Mouse (Mus musculus) neural tube, embryonic 12.5 days (tissue): ENCODE data around the gene Ifi35. TPM values are rescaled to one million over a fixed set of nuclear protein-coding genes. Genes with fewer than 3 reads are reported as not detected.

Experiments
- ATAC-seq: fragments of 200-750 bp; cut with Nextera tagmentation; 2 replicates; pipeline ENCODE4 v1.8.0; 2017; ENCODE audit warnings: low read depth, mild to moderate bottlenecking, moderate TSS enrichment, moderate library complexity; ENCODE audit not compliant: low FRiP score
- H3K27ac ChIP-seq: fragments of 300-500 bp; sonication (generic); 2 replicates; pipeline ENCODE4 v1.5.1; 2016
- H3K27me3 ChIP-seq: fragments of 300-500 bp; sonication (generic); replicated peaks from 2 replicates; pipeline ENCODE4 v1.6.1; 2016; ENCODE audit warnings: mild to moderate bottlenecking
- H3K36me3 ChIP-seq: fragments of 300-500 bp; sonication (generic); 2 replicates; pipeline ENCODE4 v1.6.1; 2016; ENCODE audit warnings: mild to moderate bottlenecking
- H3K4me1 ChIP-seq: fragments of 300-500 bp; sonication (generic); 2 replicates; pipeline ENCODE4 v1.6.1; 2016
- H3K4me2 ChIP-seq: fragments of 300-500 bp; sonication (generic); replicated peaks from 2 replicates; pipeline ENCODE4 v1.6.1; 2016; ENCODE audit warnings: mild to moderate bottlenecking
- H3K4me3 ChIP-seq: fragments of 300-500 bp; sonication (generic); 2 replicates; pipeline ENCODE4 v1.5.1; 2016
- H3K9ac ChIP-seq: fragments of 300-500 bp; sonication (generic); 2 replicates; pipeline ENCODE4 v1.6.1; 2016; ENCODE audit warnings: mild to moderate bottlenecking
- H3K9me3 ChIP-seq: fragments of 300-500 bp; sonication (generic); 2 replicates; pipeline ENCODE4 v1.6.1; 2016; ENCODE audit warnings: mild to moderate bottlenecking
- WGBS: fragments of 180-500 bp; shearing (Covaris S2); methylation state at CpG from one replicate; pipeline ENCODE4 v1.1.7; 2016; 5-methylcytosine and 5-hydroxymethylcytosine counted together
- polyA plus RNA-seq: library from polyadenylated mRNA; unstranded; fragments of >200 nt; fragmentation: Nextera tagmentation; extraction: Ambion mirVana; gene quantifications from 2 replicates; pipeline ENCODE4 v1.2.1, GENCODE M21; 2016

Gene Ifi35
- polyA plus RNA-seq = 3.4 and 4.3 TPM in 2 replicates

DNA sequence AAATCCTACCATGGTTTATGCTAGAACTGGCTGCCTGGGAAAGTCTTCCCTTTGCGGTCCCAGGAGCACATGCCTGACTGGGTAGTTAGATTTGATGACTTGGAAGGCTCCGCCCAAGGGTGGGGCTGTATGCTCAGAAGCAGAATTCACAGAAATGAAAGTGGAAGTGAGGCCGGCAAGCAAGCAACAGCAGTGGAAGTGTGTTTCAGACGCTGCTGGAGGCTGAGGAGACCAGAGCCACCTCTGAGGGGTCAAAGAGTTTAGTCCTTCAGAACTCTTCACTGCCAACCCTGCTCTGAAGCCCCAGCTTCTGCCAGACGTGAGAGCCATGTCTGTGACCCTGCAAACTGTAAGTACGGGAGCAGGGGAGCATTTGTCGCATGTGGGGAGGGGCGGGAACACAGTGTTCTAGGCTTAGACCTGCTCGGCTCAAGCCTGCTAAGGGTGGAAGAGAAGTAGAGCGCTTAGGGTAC is at the start of gene Ifi35:
TSS of gene Ifi35 (plus strand) at position 134 of the 473 bp plus-strand sequence.
- Histone ChIP-seq H3K36me3 (peaks cover 26% of the 10 kb centered on the region), H3K9ac (no peak within 1 kb of the TSS), H3K4me2 (peak within 1 kb of the TSS; percentile 30), H3K9me3 (no peaks in the 10 kb centered on the region), H3K4me1 (peaks cover 14% of the 10 kb centered on the region), H3K27me3 (no peaks in the 10 kb centered on the region), H3K4me3 (0 out of 2 replicates have a peak within 1 kb of the TSS, but pooled peaks have one; percentile 5), H3K27ac (no peak within 1 kb of the TSS)
- ATAC-seq = no peak
- 34% methylated on average over 10 of the region's 10 CpGs for WGBS

DNA sequence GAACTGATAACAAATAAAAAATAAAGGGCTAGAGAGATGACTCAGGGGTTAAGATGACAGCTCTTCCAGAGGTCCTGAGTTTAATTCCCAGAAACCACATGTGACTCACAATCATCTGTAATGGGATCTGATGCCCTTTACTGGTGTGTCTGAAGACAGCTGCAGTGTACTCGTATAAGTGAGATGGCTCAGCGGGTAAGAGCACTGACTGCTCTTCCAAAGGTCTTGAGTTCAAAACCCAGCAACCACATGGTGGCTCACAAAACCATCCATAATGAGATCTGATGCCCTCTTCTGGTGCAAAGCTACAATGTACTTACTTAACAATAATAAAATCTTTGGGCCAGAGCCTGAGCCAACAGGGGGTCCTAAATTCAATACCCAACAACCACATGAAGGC is 32.9 kb upstream of the Ifi35 start:
- peaks cover 6% of the 10 kb centered on the region for H3K4me1 ChIP-seq
- no peak for ATAC-seq
- whole genome bisulfite sequencing = 88% methylated on average over 2 of the region's 2 CpGs

DNA sequence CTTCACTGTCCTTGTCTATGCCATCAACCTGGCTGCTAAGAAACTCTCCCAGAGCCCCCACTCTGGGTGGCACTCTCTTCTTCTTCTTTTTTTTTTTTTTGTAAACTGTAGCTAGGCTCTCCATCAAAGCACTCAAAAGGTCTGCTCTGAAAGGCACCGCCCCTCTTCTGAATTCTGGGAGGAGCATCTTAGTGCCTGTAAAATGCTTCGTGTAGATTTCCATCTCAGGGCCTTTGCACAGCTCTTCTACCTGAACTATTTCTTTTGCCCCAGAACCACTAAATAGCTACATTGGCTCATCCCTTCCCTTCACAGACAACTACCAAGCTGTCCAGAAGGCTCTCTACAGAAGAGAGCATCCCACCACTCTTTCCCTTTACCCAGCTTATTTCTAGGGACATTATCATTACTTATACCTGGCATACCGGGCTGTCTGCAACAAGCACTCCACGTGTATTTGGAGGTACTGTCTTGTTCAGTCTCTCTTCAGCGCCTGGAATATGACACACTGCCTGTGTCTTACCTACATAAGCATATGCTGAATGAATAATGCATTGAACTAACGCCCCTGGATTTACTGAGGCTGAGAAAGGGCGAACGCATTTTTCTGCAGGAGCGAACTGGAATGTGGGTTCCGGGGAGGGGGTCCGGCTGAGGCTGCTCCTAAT is 31.6 kb upstream of the Ifi35 start:
- H3K9me3 ChIP-seq = no peaks in the 10 kb centered on the region
- no peak overlapping the region for H3K27ac ChIP-seq
- no peaks in the 10 kb centered on the region for H3K27me3 ChIP-seq
- H3K4me1 ChIP-seq = peaks cover 6% of the 10 kb centered on the region
- peak; percentile 44; the same call in 1 of the 2 replicates for ATAC-seq
- WGBS = 2% methylated on average over 11 of the region's 11 CpGs
- H3K4me2 ChIP-seq = peak overlapping the region; percentile 70
- peaks cover 27% of the 10 kb centered on the region for H3K36me3 ChIP-seq
- H3K4me3 ChIP-seq = peak overlapping the region; percentile 75
- H3K9ac ChIP-seq = peak overlapping the region; percentile 83

More for the DNA sequence above, 32.9 kb upstream of the Ifi35 start:
- no peak overlapping the region for H3K9ac ChIP-seq
- no peaks in the 10 kb centered on the region for H3K27me3 ChIP-seq
- no peak overlapping the region for H3K27ac ChIP-seq
- no peaks in the 10 kb centered on the region for H3K9me3 ChIP-seq
- no peak overlapping the region for H3K4me3 ChIP-seq
- H3K36me3 ChIP-seq = peaks cover 39% of the 10 kb centered on the region
- H3K4me2 ChIP-seq = no peak overlapping the region

DNA sequence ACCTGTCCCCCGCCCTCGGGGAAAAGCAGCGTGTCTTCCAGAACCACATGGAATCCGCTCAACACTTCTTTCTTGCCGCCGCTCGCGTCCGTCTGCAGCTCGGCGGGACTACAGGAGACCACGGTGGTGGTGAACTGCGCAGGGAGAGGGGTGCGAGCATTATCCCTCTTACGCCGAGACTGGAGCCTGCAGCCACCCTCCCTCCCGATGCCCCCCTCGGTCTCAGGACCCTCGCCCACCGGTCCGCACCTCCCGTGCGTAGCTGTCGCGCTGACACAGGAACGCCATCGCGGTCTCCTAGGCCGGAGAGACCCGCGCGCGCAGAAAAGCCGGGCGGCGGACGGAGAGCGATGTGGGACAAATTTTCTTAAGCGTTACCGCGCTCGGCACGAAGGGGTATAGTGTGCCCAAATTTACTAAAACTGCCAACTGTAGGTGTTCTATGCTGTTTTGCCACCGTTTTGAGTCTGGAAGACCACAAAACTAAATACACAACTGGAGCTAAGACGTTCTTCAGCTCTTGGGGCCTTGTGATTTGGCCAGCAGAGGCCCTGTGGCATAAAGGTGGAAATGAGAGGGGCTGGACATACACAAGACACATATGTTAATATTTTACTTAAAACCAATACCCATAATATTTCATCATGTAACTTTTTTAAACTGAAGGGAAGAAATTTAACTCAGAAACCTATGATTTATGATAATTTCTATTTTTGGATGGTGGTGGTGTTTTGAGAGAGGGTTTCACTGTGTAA is 30.9 kb upstream of the Ifi35 start, which contains the start of gene Aarsd1:
TSS of gene Aarsd1 (minus strand) at position 515 of the 755 bp plus-strand sequence.
- Histone ChIP-seq H3K9me3 (no peaks in the 10 kb centered on the region), H3K9ac (peak within 1 kb of the TSS; percentile 83), H3K27ac (no peak within 1 kb of the TSS), H3K4me3 (peak within 1 kb of the TSS; percentile 75), H3K27me3 (no peaks in the 10 kb centered on the region), H3K4me1 (peaks cover 6% of the 10 kb centered on the region), H3K36me3 (peaks cover 20% of the 10 kb centered on the region), H3K4me2 (peak within 1 kb of the TSS; percentile 70)
- peak; percentile 85 for ATAC-seq
- WGBS = under 1% methylated on average over 45 of the region's 45 CpGs

GRCm38 (mm10) chr11:101418991-101419390 is 29.2 kb upstream of the Ifi35 start:
- Histone ChIP-seq H3K27me3 (no peaks in the 10 kb centered on the region), H3K4me3 (no peak overlapping the region), H3K4me2 (no peak overlapping the region), H3K36me3 (peaks cover 3% of the 10 kb centered on the region; the same call in 1 of the 2 replicates), H3K9me3 (no peaks in the 10 kb centered on the region), H3K27ac (no peak overlapping the region), H3K9ac (no peak overlapping the region), H3K4me1 (peaks cover 7% of the 10 kb centered on the region)
- WGBS = 65% methylated on average over 6 of the region's 6 CpGs
- no peak for ATAC-seq

- Histone ChIP-seq H3K27ac (no peak overlapping the region), H3K4me1 (peaks cover 14% of the 10 kb centered on the region), H3K27me3 (no peaks in the 10 kb centered on the region), H3K9ac (no peak overlapping the region), H3K4me2 (no peak overlapping the region), H3K4me3 (no peak overlapping the region), H3K36me3 (0 out of 2 replicates have a peak, but pooled peaks cover 1% of the 10 kb centered on the region), H3K9me3 (no peaks in the 10 kb centered on the region)
- no peak for ATAC-seq
- WGBS = 23% methylated on average over 3 of the region's 3 CpGs
These were observed 28.6 kb upstream of the Ifi35 start for GRCm38 (mm10) chr11:101419610-101420009.

DNA sequence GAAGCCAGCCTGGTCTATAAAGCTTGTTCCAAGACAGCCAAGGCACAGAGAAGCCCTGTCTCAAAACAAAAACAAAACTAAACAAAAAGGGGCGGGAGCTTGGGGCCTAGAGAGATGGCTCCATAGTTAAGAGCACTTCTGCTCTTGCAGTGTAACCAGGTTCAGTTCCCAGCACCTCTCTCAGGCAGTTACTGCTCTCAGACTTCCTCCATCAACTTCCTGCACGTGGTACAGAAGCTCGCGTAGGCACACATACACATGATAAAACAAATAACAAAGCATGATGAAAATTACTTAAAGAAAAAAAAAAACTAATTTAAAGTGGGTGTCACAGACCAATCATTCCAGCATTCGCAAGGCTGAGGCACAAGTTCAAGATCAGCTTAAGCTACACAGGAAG is 28.1 kb upstream of the Ifi35 start:
- H3K36me3 ChIP-seq = no peaks in the 10 kb centered on the region
- H3K27ac ChIP-seq = no peak overlapping the region
- 87% methylated on average over 5 of the region's 5 CpGs for whole genome bisulfite sequencing
- no peak overlapping the region for H3K9ac ChIP-seq
- H3K4me3 ChIP-seq = no peak overlapping the region
- H3K4me1 ChIP-seq = peaks cover 14% of the 10 kb centered on the region
- no peaks in the 10 kb centered on the region for H3K9me3 ChIP-seq
- no peak overlapping the region for H3K4me2 ChIP-seq
- ATAC-seq = no peak
- H3K27me3 ChIP-seq = no peaks in the 10 kb centered on the region

- 6% methylated on average over 23 of the region's 23 CpGs for WGBS
- peaks cover 26% of the 10 kb centered on the region for H3K4me1 ChIP-seq
- peak; percentile 67 for ATAC-seq
- H3K27ac ChIP-seq = peak within 1 kb of the TSS; percentile 57
- no peaks in the 10 kb centered on the region for H3K27me3 ChIP-seq
- peak within 1 kb of the TSS; percentile 85 for H3K9ac ChIP-seq
- no peaks in the 10 kb centered on the region for H3K9me3 ChIP-seq
- H3K36me3 ChIP-seq = peaks cover 4% of the 10 kb centered on the region; the same call in 1 of the 2 replicates
- peak within 1 kb of the TSS; percentile 98 for H3K4me3 ChIP-seq
- peak within 1 kb of the TSS; percentile 95 for H3K4me2 ChIP-seq
These were observed 23.9 kb upstream of the Ifi35 start, which contains the start of gene Gm27029 for GRCm38 (mm10) chr11:101424105-101424851. Gene Gm27029 (minus strand): TSS chr11:101424796.

GRCm38 (mm10) chr11:101424925-101425813 is 23.0 kb upstream of the Ifi35 start, which contains the start of the genes Rundc1 and Ptges3l:
Gene Rundc1 (plus strand): TSS chr11:101425085.
Gene Ptges3l (minus strand): TSS chr11:101425333.
- peaks cover 26% of the 10 kb centered on the region for H3K4me1 ChIP-seq

GRCm38 (mm10) chr11:101426165-101426564 is 22.0 kb upstream of the Ifi35 start:
- Histone ChIP-seq H3K4me1 (peaks cover 26% of the 10 kb centered on the region), H3K27me3 (no peaks in the 10 kb centered on the region), H3K36me3 (peaks cover 22% of the 10 kb centered on the region), H3K9me3 (no peaks in the 10 kb centered on the region), H3K4me3 (peak overlapping the region; percentile 98; the same call in 1 of the 2 replicates), H3K27ac (no peak overlapping the region), H3K9ac (peak overlapping the region; percentile 85; the same call in 1 of the 2 replicates), H3K4me2 (peak overlapping the region; percentile 95)
- no peak for ATAC-seq
- 70% methylated on average over 8 of the region's 8 CpGs for WGBS

More at GRCm38 (mm10) chr11:101424925-101425813, 23.0 kb upstream of the Ifi35 start, which contains the start of the genes Rundc1 and Ptges3l:
- H3K27me3 ChIP-seq = no peaks in the 10 kb centered on the region
- WGBS = under 1% methylated on average over 81 of the region's 81 CpGs
- peak within 1 kb of the TSS; percentile 95 for H3K4me2 ChIP-seq
- H3K9ac ChIP-seq = peak within 1 kb of the TSS; percentile 85
- peak within 1 kb of the TSS; percentile 57 for H3K27ac ChIP-seq
- peak within 1 kb of the TSS; percentile 98 for H3K4me3 ChIP-seq
- H3K9me3 ChIP-seq = no peaks in the 10 kb centered on the region
- peak; percentile 95 for ATAC-seq
- peaks cover 12% of the 10 kb centered on the region for H3K36me3 ChIP-seq

- Histone ChIP-seq H3K27me3 (no peaks in the 10 kb centered on the region), H3K4me1 (peaks cover 8% of the 10 kb centered on the region), H3K9ac (no peak overlapping the region), H3K9me3 (no peaks in the 10 kb centered on the region), H3K4me2 (no peak overlapping the region), H3K36me3 (peaks cover 66% of the 10 kb centered on the region), H3K27ac (no peak overlapping the region), H3K4me3 (no peak overlapping the region)
- no peak for ATAC-seq
- WGBS = 96% methylated on average over 9 of the region's 9 CpGs
These were observed 16.9 kb upstream of the Ifi35 start for GRCm38 (mm10) chr11:101431327-101431726.
